Mouse (Mus musculus) cerebellum, adult 2 months (tissue): ENCODE data around the gene Selp.
A peak's percentile ranks its signal among the peaks of the same experiment; 100 is the strongest.

ENCODE experiments used
- CTCF ChIP-seq: fragments of 200-500 bp; IDR thresholded peaks from 2 replicates; pipeline ENCODE4 v1.5.1; 2011; ENCODE audit warnings: low read depth, mild to moderate bottlenecking, control low read depth, low read length, moderate library complexity, borderline replicate concordance; ENCODE audit not compliant: insufficient read depth
- POLR2A ChIP-seq: fragments of 200-500 bp; IDR thresholded peaks from 2 replicates; pipeline ENCODE4 v1.6.1; 2011; ENCODE audit warnings: low read length, control low read depth, borderline replicate concordance; ENCODE audit not compliant: insufficient read depth

DNA sequence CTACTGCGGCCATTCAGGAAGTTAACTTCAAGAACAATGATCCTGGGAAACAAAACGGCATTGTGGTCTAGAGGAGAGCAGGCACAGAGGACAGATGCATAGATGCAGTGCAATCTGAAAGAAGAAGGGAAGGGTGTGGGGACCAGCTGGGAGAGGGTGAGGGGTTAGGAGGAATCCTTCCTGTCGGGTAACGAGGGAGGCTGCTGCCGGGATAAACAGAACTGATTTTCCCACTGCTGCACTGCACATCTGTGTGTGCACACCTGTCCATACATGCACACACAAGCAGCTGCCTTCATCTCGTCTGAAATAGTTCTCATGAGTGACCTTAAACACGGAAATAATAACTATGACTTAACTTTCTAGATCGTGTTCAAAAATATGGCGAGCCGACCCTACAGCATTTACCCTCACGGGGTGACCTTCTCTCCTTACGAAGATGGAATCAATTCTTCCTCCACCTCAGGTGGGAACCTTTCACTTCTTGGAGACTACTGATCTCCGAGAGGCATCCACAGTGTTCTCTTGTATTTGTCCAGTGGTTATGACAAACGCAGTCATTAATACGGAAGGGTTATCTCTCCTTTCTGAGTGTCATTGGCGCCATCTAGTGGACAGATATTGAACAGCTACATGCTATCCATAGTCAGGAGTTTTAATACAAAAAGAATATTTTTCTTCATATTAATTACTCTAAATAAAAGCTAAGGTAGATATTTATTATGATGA lies 69.2 kb downstream of the Selp start:
- peak; percentile 55; the same call in 1 of the 2 replicates for TF ChIP-seq CTCF
- TF ChIP-seq POLR2A: no peak
